In the genomic region with DNA sequence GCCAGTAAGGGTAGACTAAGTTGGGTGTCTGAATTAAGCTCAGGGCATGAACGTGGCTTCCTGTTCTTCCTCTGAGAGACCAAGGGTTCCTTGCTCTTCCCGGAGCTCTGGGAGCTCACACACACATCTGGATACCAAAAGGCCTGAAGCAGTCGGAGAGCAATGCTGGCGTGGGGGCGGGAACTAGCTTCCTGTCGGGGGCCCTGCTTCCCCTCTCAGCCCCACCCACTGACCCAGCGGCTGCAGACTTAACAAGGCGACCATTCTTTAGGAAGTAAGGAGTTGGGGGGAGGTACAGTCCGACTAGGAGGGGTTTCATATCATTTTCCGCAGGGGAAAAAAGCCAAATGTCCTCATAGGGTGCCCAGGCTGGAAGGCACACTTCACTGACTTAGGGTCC, we compare ENCODE assay signal across 7 mouse cellular contexts.
DNase-seq lines count a peak whose midpoint lies in the region; ATAC-seq and TF ChIP-seq lines count a peak whose summit lies in the region.

No protein-coding gene starts in this region.

- in situ Hi-C loops in CH12.LX (cut with MboI; ENCODE audit: low pct_ligation_motif_present, low pct_unique_long_range_greater_than_20kb, low sequenced_read_pairs) = no loop called here

- TF ChIP-seq CTCF in CH12.LX (conservative IDR thresholded peaks at IDR 0.05 in 1 of 2, IDR thresholded peaks at IDR 0.05 in 1 of 2; ENCODE audit: low read depth in 2 of 2, low read length in 2 of 2) = no peak
- TF ChIP-seq CTCF in intestine, postnatal 0 days (IDR thresholded peaks at IDR 0.05; ENCODE audit: low read depth) = no peak

- H3K4me3 ChIP-seq in CH12.LX (replicated peaks in 1 of 3; ENCODE audit: low read depth in 2 of 3, low read length in 2 of 3, poor library complexity in 1 of 3) = no peak overlapping the region
- H3K4me3 ChIP-seq in intestine, postnatal 0 days (ENCODE audit: low read depth, low read length) = no peak overlapping the region
- no peak overlapping the region for H3K4me3 ChIP-seq in lung, embryonic 15.5 days

- no peak for TF ChIP-seq EP300 in CH12.LX (IDR thresholded peaks at IDR 0.05; ENCODE audit: low read length)

- peaks cover 0 to 27% of the 10 kb centered on the region in 2 experiments; a peak in 2 of 4 replicates for H3K4me1 ChIP-seq in CH12.LX (ENCODE audit: control insufficient read depth in 1 of 2, insufficient read depth in 2 of 2)
- H3K4me1 ChIP-seq in intestine, postnatal 0 days (replicated peaks; ENCODE audit: control insufficient read depth, insufficient read depth, low read length) = 0 out of 2 replicates have a peak, but pooled peaks cover 7% of the 10 kb centered on the region
- H3K4me1 ChIP-seq in lung, embryonic 15.5 days = peaks cover 21% of the 10 kb centered on the region; the same call in 1 of the 2 replicates

- H3K9ac ChIP-seq in CH12.LX (ENCODE audit: insufficient read depth, low read depth) = no peak overlapping the region
- H3K9ac ChIP-seq in intestine, postnatal 0 days (ENCODE audit: low read depth, low read length) = no peak overlapping the region
- H3K9ac ChIP-seq in lung, embryonic 15.5 days = no peak overlapping the region

- no peaks in the 10 kb centered on the region for H3K27me3 ChIP-seq in CH12.LX (replicated peaks)
- no peaks in the 10 kb centered on the region for H3K27me3 ChIP-seq in intestine, postnatal 0 days (replicated peaks; ENCODE audit: control insufficient read depth, insufficient read depth, low read length)
- H3K27me3 ChIP-seq in lung, embryonic 15.5 days = no peaks in the 10 kb centered on the region

- no peaks in the 10 kb centered on the region for H3K9me3 ChIP-seq in CH12.LX (replicated peaks; ENCODE audit: low read length)
- no peaks in the 10 kb centered on the region for H3K9me3 ChIP-seq in intestine, postnatal 0 days (ENCODE audit: control insufficient read depth)
- no peaks in the 10 kb centered on the region for H3K9me3 ChIP-seq in lung, embryonic 15.5 days

- H3K36me3 ChIP-seq in CH12.LX (replicated peaks in 1 of 2; ENCODE audit: control insufficient read depth in 1 of 2, insufficient read depth in 1 of 2, low read length in 1 of 2) = peaks cover 0 to 76% of the 10 kb centered on the region in 2 experiments
- peaks cover 74% of the 10 kb centered on the region for H3K36me3 ChIP-seq in intestine, postnatal 0 days (ENCODE audit: control insufficient read depth, insufficient read depth)
- peaks cover 68% of the 10 kb centered on the region for H3K36me3 ChIP-seq in lung, embryonic 15.5 days

- dilution Hi-C loops in CH12.LX (cut with MboI; ENCODE audit: extremely low pct_ligation_motif_present, extremely low pct_unique_long_range_greater_than_20kb, low sequenced_read_pairs) = no loop called here

- H3K4me2 ChIP-seq in CH12.LX (ENCODE audit: insufficient read depth, low read depth, poor library complexity, severe bottlenecking) = no peak overlapping the region
- peak overlapping the region; percentile 21; the same call in 1 of the 2 replicates for H3K4me2 ChIP-seq in intestine, postnatal 0 days (replicated peaks; ENCODE audit: low read depth)
- H3K4me2 ChIP-seq in lung, embryonic 15.5 days = peak overlapping the region; percentile 5; the same call in 1 of the 2 replicates

- no peak for TF ChIP-seq POLR2A in CH12.LX (IDR thresholded peaks at IDR 0.05; ENCODE audit: low read depth, low read length)

- no peak for TF ChIP-seq RAD21 in CH12.LX (IDR thresholded peaks at IDR 0.05; ENCODE audit: low read depth, low read length)

- H3K27ac ChIP-seq in CH12.LX (ENCODE audit: insufficient read depth, low read depth) = no peak overlapping the region
- peak overlapping the region; percentile 50 for H3K27ac ChIP-seq in intestine, postnatal 0 days (ENCODE audit: low read depth, low read length)
- H3K27ac ChIP-seq in lung, embryonic 15.5 days = peak overlapping the region; percentile 81

- WGBS in intestine, postnatal 0 days = 30% methylated on average over 10 of the region's 10 CpGs
- 27% methylated on average over 10 of the region's 10 CpGs for WGBS in lung, embryonic 15.5 days

- DNase-seq in CH12.LX (ENCODE audit: extremely low read depth) = peak; percentile 67
- DNase-seq in ZHBTc4 (ENCODE audit: low read depth, low spot score) = peak; percentile 79
- DNase-seq in heart, adult 11 months = peak; percentile 96
- DNase-seq in thymus, postnatal 10 days (ENCODE audit: low spot score in 2 of 2) = peak; percentile 63 to 72
- no peak for DNase-seq in cerebellum, adult 11-12 months

- no peak for ATAC-seq in intestine, postnatal 0 days
- peak; percentile 84 for ATAC-seq in lung, embryonic 15.5 days (ENCODE audit: borderline replicate concordance, extremely low read depth, low FRiP score, low TSS enrichment)

- H3K79me2 ChIP-seq in CH12.LX (replicated peaks; ENCODE audit: control insufficient read depth, extremely low read depth, insufficient read depth, poor library complexity, severe bottlenecking) = no peaks in the 10 kb centered on the region

TF ChIP-seq in CH12.LX, 34 proteins besides CTCF, POLR2A, EP300 and RAD21:
- TF ChIP-seq USF1 (IDR thresholded peaks at IDR 0.05; ENCODE audit: low read depth, low read length) = no peak
- TF ChIP-seq MEF2A (IDR thresholded peaks at IDR 0.05; ENCODE audit: borderline replicate concordance, low read depth, low read length) = no peak
